Mouse (Mus musculus) C2C12 (cell line): Measurements from ENCODE around the gene Fam20b.

Experiments
- CEBPB ChIP-seq: IDR thresholded peaks from one replicate; pipeline ENCODE4 v1.6.1; 2011; ENCODE audit warnings: low read depth, mild to moderate bottlenecking, control low read depth, moderate library complexity
- CTCF ChIP-seq: IDR thresholded peaks from one replicate; pipeline ENCODE4 v1.5.1; 2011; ENCODE audit not compliant: control insufficient read depth, insufficient read depth, insufficient read length
- MAX ChIP-seq: IDR thresholded peaks from one replicate; pipeline ENCODE4 v1.6.1; 2011; ENCODE audit warnings: mild to moderate bottlenecking, control low read depth
- MYOD1 ChIP-seq: IDR thresholded peaks from one replicate; pipeline ENCODE4 v1.6.1; 2011; ENCODE audit warnings: low read depth; ENCODE audit not compliant: control insufficient read depth, insufficient read length
- MYOG ChIP-seq: IDR thresholded peaks from one replicate; pipeline ENCODE4 v1.6.1; 2011; ENCODE audit not compliant: control insufficient read depth, insufficient read length; ENCODE audit errors: extremely low read depth
- USF1 ChIP-seq: IDR thresholded peaks from one replicate; pipeline ENCODE4 v1.6.1; 2011; ENCODE audit warnings: low read depth, mild to moderate bottlenecking, control low read depth, moderate library complexity

DNA sequence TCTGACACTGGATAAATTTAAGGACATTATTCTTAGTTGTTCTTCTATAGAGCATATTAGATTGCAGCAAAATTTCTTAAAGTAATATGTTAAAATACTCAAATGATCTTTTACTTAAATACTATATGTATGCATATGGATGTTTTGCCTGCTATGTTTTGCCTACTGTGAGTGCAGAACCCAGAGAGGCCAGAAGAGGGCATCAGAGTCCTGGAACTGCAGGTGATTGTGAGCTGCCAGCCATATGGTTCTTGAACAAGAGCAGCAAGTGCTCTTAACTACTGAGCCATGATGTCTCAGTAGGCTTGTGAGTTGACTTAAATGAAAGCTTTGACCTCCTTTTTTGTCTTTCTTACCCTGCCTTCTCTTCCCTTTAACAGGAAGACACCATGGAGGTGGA, 87.9 kb downstream of the Fam20b start:
- TF ChIP-seq CTCF (no peak), MYOD1 (no peak), USF1 (no peak), MAX (no peak), MYOG (no peak), CEBPB (no peak)
